In genomic region chr5:39153291-39153794, GRCm38 (mm10) we compare ENCODE assay signal across 26 mouse cellular contexts.
"Had no signal": no experiment of that assay in that cellular context is flagged by ENCODE, and none has a peak within 500 bp of the region (broad histone marks: within the 10 kb centered on the region; RNA-seq: fewer than 3 reads in every experiment).

No protein-coding gene starts in this region.

- H3K4me2 ChIP-seq: heart, embryonic 11.5 days; heart, embryonic 13.5 days; heart, embryonic 15.5 days; hindbrain, embryonic 12.5 days; hindbrain, embryonic 14.5 days; kidney, embryonic 15.5 days; limb, embryonic 13.5 days; limb, embryonic 15.5 days had no signal

- H3K27ac ChIP-seq: heart, adult 2 months; heart, embryonic 13.5 days; heart, embryonic 15.5 days; hindbrain, embryonic 10.5 days; hindbrain, embryonic 12.5 days; hindbrain, embryonic 14.5 days; kidney, embryonic 15.5 days; kidney, postnatal 0 days; limb, embryonic 13.5 days; limb, embryonic 15.5 days had no signal

- H3K9ac ChIP-seq: heart, embryonic 13.5 days; heart, embryonic 15.5 days; hindbrain, embryonic 12.5 days; hindbrain, embryonic 14.5 days; kidney, embryonic 15.5 days; limb, embryonic 13.5 days; limb, embryonic 15.5 days had no signal

- H3K9me3 ChIP-seq: heart, embryonic 13.5 days; heart, embryonic 15.5 days; hindbrain, embryonic 10.5 days; hindbrain, embryonic 12.5 days; kidney, embryonic 15.5 days; limb, embryonic 13.5 days; limb, embryonic 15.5 days had no signal

- H3K27me3 ChIP-seq: heart, embryonic 13.5 days; heart, embryonic 15.5 days; hindbrain, embryonic 12.5 days; kidney, embryonic 15.5 days; limb, embryonic 13.5 days; limb, embryonic 15.5 days had no signal

- H3K36me3 ChIP-seq: heart, embryonic 13.5 days; heart, embryonic 15.5 days; hindbrain, embryonic 10.5 days; hindbrain, embryonic 12.5 days; kidney, embryonic 15.5 days; limb, embryonic 13.5 days; limb, embryonic 15.5 days had no signal

- ATAC-seq: forebrain, embryonic 16.5 days; hindbrain, embryonic 16.5 days; inflammation-experienced regulatory T-cells, adult 6 months had no signal

- H3K4me3 ChIP-seq: heart, adult 2 months; heart, embryonic 13.5 days; heart, embryonic 15.5 days; hindbrain, embryonic 10.5 days; hindbrain, embryonic 12.5 days; kidney, embryonic 15.5 days; limb, embryonic 13.5 days; limb, embryonic 15.5 days had no signal

- DNase-seq: gastrocnemius, postnatal 14 days; gastrocnemius, postnatal 36 days; heart, adult 11 months; heart, adult 2 months; heart, postnatal 4 days; kidney, adult 11 months; kidney, adult 2 months; kidney, adult 9 months; kidney, postnatal 14 days; kidney, postnatal 36 days; layer of hippocampus, adult 9-11 months; layer of hippocampus, postnatal 36 days; left cerebral cortex, postnatal 4 days had no signal

- H3K4me1 ChIP-seq: heart, embryonic 13.5 days; heart, embryonic 15.5 days; hindbrain, embryonic 10.5 days; hindbrain, embryonic 12.5 days; kidney, embryonic 15.5 days; limb, embryonic 13.5 days; limb, embryonic 15.5 days had no signal
